Mouse (Mus musculus) embryonic fibroblast, embryonic 13.5 days (primary cell): ENCODE results near the gene Acsl5.

ENCODE experiments used
- CTCF ChIP-seq: IDR thresholded peaks from 2 replicates; pipeline ENCODE4 v1.5.1; 2011; ENCODE audit warnings: mild to moderate bottlenecking, control low read depth, low read length, moderate library complexity, borderline replicate concordance; ENCODE audit not compliant: insufficient read depth
- POLR2A ChIP-seq: IDR thresholded peaks from 2 replicates; pipeline ENCODE4 v1.6.1; 2011; ENCODE audit warnings: low read depth, mild to moderate bottlenecking, control low read depth, low read length, moderate library complexity

- TF ChIP-seq POLR2A (no peak), CTCF (no peak)
These were observed 34.4 kb upstream of the Acsl5 start for GRCm38 (mm10) chr19:55217365-55217764.
